Mouse (Mus musculus): ENCODE results near the gene Bfsp2. TPM values are rescaled to one million over a fixed set of nuclear protein-coding genes. Genes with fewer than 3 reads are reported as not detected.

Bfsp2 gene
- total RNA-seq (2023) = 2.1 TPM

GRCm38 (mm10) chr9:103480044-103480576, at the start of gene Bfsp2:
Bfsp2 (minus strand) TSS chr9:103480420.

Other genes starting within 250 kb of the Bfsp2 start
- gene Trf, start 250.0 kb downstream of the Bfsp2 start, total RNA-seq (2023) = 12.4 TPM
- gene 1300017J02Rik, start 175.3 kb downstream of the Bfsp2 start, total RNA-seq (2023) = 0.94 TPM
- gene Topbp1, start 175.2 kb downstream of the Bfsp2 start, total RNA-seq (2023) = 67.6 TPM
- gene Cdv3, start 114.6 kb downstream of the Bfsp2 start, total RNA-seq (2023) = 109 TPM